Mouse (Mus musculus) CH12.LX (cell line): Measurements from ENCODE around the gene Pofut1. TPM values are rescaled to one million over a fixed set of nuclear protein-coding genes. Genes with fewer than 3 reads are reported as not detected.

Experiments
- DNase-seq: peaks from one replicate; pipeline ENCODE4 v3.0.0-alpha.2; 2013; ENCODE audit errors: extremely low read depth
- H3K27ac ChIP-seq: 2 replicates; pipeline ENCODE4 v1.5.1; 2012; ENCODE audit warnings: low read depth, mild to moderate bottlenecking, control low read depth, moderate library complexity; ENCODE audit not compliant: insufficient read depth
- H3K27me3 ChIP-seq: replicated peaks from 2 replicates; pipeline ENCODE3; 2012; ENCODE audit warnings: inconsistent platforms
- H3K36me3 ChIP-seq, 2 experiments: replicated peaks in 1 of 2; 2 replicates each; pipeline versions ENCODE3 to v1.6.1; 2012; ENCODE audit warnings: inconsistent platforms in 1 of 2, low read length in 1 of 2, mild to moderate bottlenecking in 1 of 2, mixed read lengths in 1 of 2, moderate library complexity in 1 of 2; ENCODE audit not compliant: control insufficient read depth in 1 of 2, insufficient read depth in 1 of 2
- H3K4me1 ChIP-seq, 2 experiments: 2 replicates each; pipeline ENCODE4 v1.6.1; 2012; ENCODE audit warnings: inconsistent platforms in 1 of 2, moderate library complexity in 1 of 2; ENCODE audit not compliant: insufficient read depth in 2 of 2, control insufficient read depth in 1 of 2
- H3K4me2 ChIP-seq: 2 replicates; pipeline ENCODE4 v1.6.1; 2012; ENCODE audit warnings: low read depth, mild to moderate bottlenecking, control low read depth; ENCODE audit not compliant: poor library complexity, insufficient read depth, severe bottlenecking
- H3K4me3 ChIP-seq, 3 experiments: fragments of 150-350 bp in 1 of 3; sonication (generic) in 1 of 3; replicated peaks in 1 of 3; 2 replicates each; pipeline versions ENCODE3 to v1.5.1; 2011 to 2012; ENCODE audit warnings: low read depth in 2 of 3, low read length in 2 of 3, mild to moderate bottlenecking in 2 of 3, moderate library complexity in 2 of 3, control low read depth in 1 of 3, improper control_type of control experiment in 1 of 3, inconsistent platforms in 1 of 3, mixed read lengths in 1 of 3; ENCODE audit not compliant: poor library complexity in 1 of 3
- H3K79me2 ChIP-seq: replicated peaks from 2 replicates; pipeline ENCODE4 v1.6.1; 2012; ENCODE audit warnings: mild to moderate bottlenecking, moderate library complexity; ENCODE audit not compliant: control insufficient read depth, poor library complexity, insufficient read depth, severe bottlenecking; ENCODE audit errors: extremely low read depth
- H3K9ac ChIP-seq: 2 replicates; pipeline ENCODE4 v1.6.1; 2012; ENCODE audit warnings: low read depth, mild to moderate bottlenecking, control low read depth, moderate library complexity; ENCODE audit not compliant: insufficient read depth
- H3K9me3 ChIP-seq: replicated peaks from 2 replicates; pipeline ENCODE3; 2012; ENCODE audit warnings: low read length, inconsistent platforms, mixed read lengths
- CHD1 ChIP-seq: IDR thresholded peaks from 2 replicates; pipeline ENCODE4 v1.6.1; 2012; ENCODE audit warnings: low read depth, low read length, improper control_type of control experiment, inconsistent platforms
- CHD2 ChIP-seq: IDR thresholded peaks from 2 replicates; pipeline ENCODE4 v1.6.1; 2011; ENCODE audit warnings: low read length, improper control_type of control experiment
- CTCF ChIP-seq, 2 experiments: IDR thresholded peaks in 1 of 2; conservative IDR thresholded peaks in 1 of 2; 2 replicates each; pipeline ENCODE4 v1.5.1; 2011 to 2012; ENCODE audit warnings: low read depth in 2 of 2, low read length in 2 of 2, improper control_type of control experiment in 1 of 2, inconsistent platforms in 1 of 2, mild to moderate bottlenecking in 1 of 2, moderate library complexity in 1 of 2
- ELF1 ChIP-seq: IDR thresholded peaks from 2 replicates; pipeline ENCODE4 v1.6.1; 2014; ENCODE audit warnings: low read depth, mild to moderate bottlenecking, inconsistent platforms, low read length, improper control_type of control experiment
- EP300 ChIP-seq: IDR thresholded peaks from 2 replicates; pipeline ENCODE4 v1.6.1; 2011; ENCODE audit warnings: low read length, improper control_type of control experiment
- HCFC1 ChIP-seq: IDR thresholded peaks from 2 replicates; pipeline ENCODE4 v1.6.1; 2012; ENCODE audit warnings: low read depth, mild to moderate bottlenecking, inconsistent platforms, low read length, improper control_type of control experiment
- IRF4 ChIP-seq: IDR thresholded peaks from 2 replicates; pipeline ENCODE4 v1.6.1; 2014; ENCODE audit warnings: low read depth, mild to moderate bottlenecking, inconsistent platforms, low read length, improper control_type of control experiment
- JUN ChIP-seq: IDR thresholded peaks from 2 replicates; pipeline ENCODE4 v1.6.1; 2011; ENCODE audit warnings: low read depth, mild to moderate bottlenecking, low read length, improper control_type of control experiment, moderate library complexity; ENCODE audit not compliant: insufficient read depth
- JUND ChIP-seq: conservative IDR thresholded peaks from 2 replicates; pipeline ENCODE4 v1.6.1; 2011; ENCODE audit warnings: low read depth, low read length, improper control_type of control experiment
- KAT2A ChIP-seq: IDR thresholded peaks from 2 replicates; pipeline ENCODE4 v1.6.1; 2012; ENCODE audit warnings: low read length, improper control_type of control experiment, inconsistent platforms; ENCODE audit not compliant: insufficient replicate concordance
- MAX ChIP-seq: IDR thresholded peaks from 2 replicates; pipeline ENCODE4 v1.6.1; 2011; ENCODE audit warnings: low read length, improper control_type of control experiment
- MAZ ChIP-seq: IDR thresholded peaks from 2 replicates; pipeline ENCODE4 v1.6.1; 2012; ENCODE audit warnings: low read depth, mild to moderate bottlenecking, inconsistent platforms, low read length, improper control_type of control experiment, moderate library complexity
- MEF2A ChIP-seq: IDR thresholded peaks from 2 replicates; pipeline ENCODE4 v1.6.1; 2014; ENCODE audit warnings: low read depth, mild to moderate bottlenecking, inconsistent platforms, low read length, improper control_type of control experiment, borderline replicate concordance
- MXI1 ChIP-seq: IDR thresholded peaks from 2 replicates; pipeline ENCODE4 v1.6.1; 2011; ENCODE audit warnings: mild to moderate bottlenecking, low read depth, low read length, improper control_type of control experiment
- MYC ChIP-seq: IDR thresholded peaks from 2 replicates; pipeline ENCODE4 v1.6.1; 2011; ENCODE audit warnings: low read depth, mild to moderate bottlenecking, improper control_type of control experiment, low read length
- NELFE ChIP-seq: IDR thresholded peaks from 2 replicates; pipeline ENCODE4 v1.6.1; 2011; ENCODE audit warnings: low read depth, low read length, improper control_type of control experiment
- NRF1 ChIP-seq: IDR thresholded peaks from 2 replicates; pipeline ENCODE4 v1.6.1; 2014; ENCODE audit warnings: low read depth, mild to moderate bottlenecking, inconsistent platforms, low read length, improper control_type of control experiment, moderate library complexity
- PAX5 ChIP-seq: IDR thresholded peaks from 2 replicates; pipeline ENCODE4 v1.6.1; 2012; ENCODE audit warnings: low read length, inconsistent platforms, mixed read lengths
- POLR2A ChIP-seq: IDR thresholded peaks from 2 replicates; pipeline ENCODE4 v1.6.1; 2011; ENCODE audit warnings: low read depth, mild to moderate bottlenecking, improper control_type of control experiment, low read length
- POLR2AphosphoS2 ChIP-seq: IDR thresholded peaks from 2 replicates; pipeline ENCODE4 v1.6.1; 2011; ENCODE audit warnings: low read depth, low read length, improper control_type of control experiment
- RAD21 ChIP-seq: IDR thresholded peaks from 2 replicates; pipeline ENCODE4 v1.6.1; 2011; ENCODE audit warnings: low read depth, mild to moderate bottlenecking, low read length, improper control_type of control experiment, moderate library complexity
- RCOR1 ChIP-seq: conservative IDR thresholded peaks from 2 replicates; pipeline ENCODE4 v1.6.1; 2012; ENCODE audit warnings: low read depth, mild to moderate bottlenecking, inconsistent platforms, low read length, improper control_type of control experiment
- SIN3A ChIP-seq: IDR thresholded peaks from 2 replicates; pipeline ENCODE4 v1.6.1; 2012; ENCODE audit warnings: low read length, improper control_type of control experiment, inconsistent platforms
- SMC3 ChIP-seq: IDR thresholded peaks from 2 replicates; pipeline ENCODE4 v1.6.1; 2011; ENCODE audit warnings: low read depth, low read length, improper control_type of control experiment
- TBP ChIP-seq: conservative IDR thresholded peaks from 2 replicates; pipeline ENCODE4 v1.6.1; 2011; ENCODE audit warnings: low read depth, low read length, improper control_type of control experiment
- UBTF ChIP-seq: IDR thresholded peaks from 2 replicates; pipeline ENCODE4 v1.6.1; 2012; ENCODE audit warnings: low read depth, mild to moderate bottlenecking, inconsistent platforms, low read length, improper control_type of control experiment, moderate library complexity
- USF1 ChIP-seq: IDR thresholded peaks from 2 replicates; pipeline ENCODE4 v1.6.1; 2014; ENCODE audit warnings: low read depth, mild to moderate bottlenecking, inconsistent platforms, low read length, improper control_type of control experiment
- ZC3H11A ChIP-seq: IDR thresholded peaks from 2 replicates; pipeline ENCODE4 v1.6.1; 2012; ENCODE audit warnings: low read depth, mild to moderate bottlenecking, inconsistent platforms, low read length, improper control_type of control experiment
- ZMIZ1 ChIP-seq: IDR thresholded peaks from 2 replicates; pipeline ENCODE4 v1.6.1; 2012; ENCODE audit warnings: low read depth, mild to moderate bottlenecking, inconsistent platforms, low read length, improper control_type of control experiment
- ZNF384 ChIP-seq: IDR thresholded peaks from 2 replicates; pipeline ENCODE4 v1.6.1; 2012; ENCODE audit warnings: low read depth, low read length, improper control_type of control experiment, inconsistent platforms
- dilution Hi-C: fragments of 300-500 bp; cut with MboI; formaldehyde crosslinking; loops from 2 replicates; pipeline ENCODE4 v1.14.3; 2020; ENCODE audit warnings: low sequenced_read_pairs; ENCODE audit not compliant: extremely low pct_unique_long_range_greater_than_20kb, extremely low pct_ligation_motif_present
- in situ Hi-C: fragments of 300-500 bp; cut with MboI; formaldehyde crosslinking; loops from 3 replicates; pipeline ENCODE4 v1.14.3; 2019; ENCODE audit warnings: low sequenced_read_pairs, low pct_ligation_motif_present, low pct_unique_long_range_greater_than_20kb, mixed read lengths
- polyA plus RNA-seq: library from polyadenylated mRNA; unstranded; fragments of >175 nt; gene quantifications from 2 replicates; pipeline ENCODE4 v1.2.1, GENCODE M21; 2012; ENCODE audit warnings: low read depth; ENCODE audit not compliant: insufficient read length
- total RNA-seq, 2 experiments: library from RNA; depleted of rRNA; stranded (reverse); fragments of 300-350 nt in 1 of 2; fragments of >200 nt in 1 of 2; gene quantifications; 2 replicates each; pipeline ENCODE4 v1.2.3; 2012 to 2014

Gene Pofut1
- total and polyA plus RNA-seq, 3 experiments: 15.0 to 25.6 (median 22.8) TPM

DNA sequence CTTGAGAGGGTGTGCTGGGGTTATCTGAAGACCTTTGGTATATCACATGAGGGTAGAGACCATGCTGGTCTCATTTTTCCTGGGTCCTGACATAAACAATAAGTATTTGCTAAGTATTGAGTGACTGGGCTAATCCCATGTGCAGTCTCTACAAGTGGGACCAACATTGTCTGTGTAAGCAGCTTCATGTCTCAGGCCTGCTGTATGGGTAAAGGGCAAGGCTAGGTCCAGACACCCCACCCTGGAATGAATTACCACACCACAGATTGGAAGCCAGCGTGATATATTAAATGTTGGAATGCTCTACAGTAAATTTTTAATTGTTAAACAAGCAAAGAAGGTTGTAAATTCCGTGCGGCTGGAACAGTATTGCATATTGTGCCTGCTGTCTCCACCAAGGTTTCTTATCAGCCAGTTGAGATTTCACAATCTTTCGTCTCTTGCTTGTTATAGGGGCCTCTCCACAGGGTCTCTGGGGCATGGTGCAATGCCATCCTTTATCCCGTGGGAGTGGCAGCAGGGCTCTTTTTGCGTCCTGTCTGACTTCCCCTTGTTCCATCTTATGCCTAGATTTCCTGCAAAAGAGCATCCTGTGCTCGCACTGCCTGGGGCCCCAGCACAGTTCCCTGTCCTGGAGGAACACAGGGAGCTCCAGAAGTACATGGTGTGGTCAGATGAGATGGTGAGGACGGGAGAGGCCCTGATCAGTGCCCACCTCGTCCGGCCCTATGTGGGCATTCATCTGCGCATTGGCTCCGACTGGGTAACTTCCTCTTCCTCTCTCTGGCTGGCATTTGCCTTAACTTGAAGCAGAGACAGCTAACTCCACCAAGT, 17.9 kb downstream of the Pofut1 start:
- H3K27ac ChIP-seq: peak overlapping the region; percentile 69
- in situ Hi-C loops: no loop called here

GRCm38 (mm10) chr2:153259864-153260674, 18.7 kb downstream of the Pofut1 start:
- Histone ChIP-seq H3K79me2 (no peaks in the 10 kb centered on the region), H3K4me3 (no peak overlapping the region), H3K9ac (no peak overlapping the region), H3K27me3 (no peaks in the 10 kb centered on the region), H3K4me2 (peak overlapping the region; percentile 30; the same call in 1 of the 2 replicates), H3K27ac (peak overlapping the region; percentile 76), H3K9me3 (peaks cover 12% of the 10 kb centered on the region), H3K36me3 (peaks cover 31 to 51% of the 10 kb centered on the region in 2 experiments), H3K4me1 (peaks cover 28 to 63% of the 10 kb centered on the region in 2 experiments)
- no peak for DNase-seq
- in situ Hi-C loops: no loop called here
- dilution Hi-C loops: no loop called here
- TF ChIP-seq MXI1 (peak; percentile 49; the same call in 1 of the 2 replicates), CTCF (conservative IDR thresholded peaks at IDR 0.05 in 1 of 2, IDR thresholded peaks at IDR 0.05 in 1 of 2; ENCODE audit: low read depth in 2 of 2, low read length in 2 of 2) (no peak), ZMIZ1 (no peak), PAX5 (no peak), POLR2A (no peak), SMC3 (peak; percentile 9; the same call in 1 of the 2 replicates), HCFC1 (no peak), MAZ (0 out of 2 replicates have a peak, but pooled peaks have one; percentile 32), CHD1 (no peak; the same call in 1 of the 2 replicates), TBP (no peak), IRF4 (peak; percentile 68), KAT2A (no peak), ZC3H11A (no peak), CHD2 (peak; percentile 76), USF1 (no peak), JUN (no peak), ZNF384 (no peak; the same call in 1 of the 2 replicates), JUND (peak; percentile 52; the same call in 1 of the 2 replicates), NELFE (no peak), POLR2AphosphoS2 (no peak), RCOR1 (no peak), SIN3A (peak; percentile 72; the same call in 1 of the 2 replicates), MAX (peak; percentile 52; the same call in 1 of the 2 replicates), UBTF (no peak), EP300 (peak; percentile 85), NRF1 (no peak), MYC (peak; percentile 75; the same call in 1 of the 2 replicates), MEF2A (peak; percentile 89), ELF1 (no peak)

More for the DNA sequence above, 17.9 kb downstream of the Pofut1 start:
- H3K9me3 ChIP-seq: peaks cover 12% of the 10 kb centered on the region
- dilution Hi-C loops: no loop called here
- no peak for DNase-seq
- H3K9ac ChIP-seq: no peak overlapping the region
- no peaks in the 10 kb centered on the region for H3K79me2 ChIP-seq
- H3K4me2 ChIP-seq: no peak overlapping the region; the same call in 1 of the 2 replicates
- peaks cover 26 to 52% of the 10 kb centered on the region in 2 experiments for H3K36me3 ChIP-seq
- TF ChIP-seq RAD21 (no peak), ELF1 (0 out of 2 replicates have a peak, but pooled peaks have one; percentile 8)
- H3K4me1 ChIP-seq: peaks cover 28 to 57% of the 10 kb centered on the region in 2 experiments
- H3K27me3 ChIP-seq: no peaks in the 10 kb centered on the region
- no peak overlapping the region for H3K4me3 ChIP-seq
